Comparison of ENCODE assay signal across 8 mouse cellular contexts in the genomic region with DNA sequence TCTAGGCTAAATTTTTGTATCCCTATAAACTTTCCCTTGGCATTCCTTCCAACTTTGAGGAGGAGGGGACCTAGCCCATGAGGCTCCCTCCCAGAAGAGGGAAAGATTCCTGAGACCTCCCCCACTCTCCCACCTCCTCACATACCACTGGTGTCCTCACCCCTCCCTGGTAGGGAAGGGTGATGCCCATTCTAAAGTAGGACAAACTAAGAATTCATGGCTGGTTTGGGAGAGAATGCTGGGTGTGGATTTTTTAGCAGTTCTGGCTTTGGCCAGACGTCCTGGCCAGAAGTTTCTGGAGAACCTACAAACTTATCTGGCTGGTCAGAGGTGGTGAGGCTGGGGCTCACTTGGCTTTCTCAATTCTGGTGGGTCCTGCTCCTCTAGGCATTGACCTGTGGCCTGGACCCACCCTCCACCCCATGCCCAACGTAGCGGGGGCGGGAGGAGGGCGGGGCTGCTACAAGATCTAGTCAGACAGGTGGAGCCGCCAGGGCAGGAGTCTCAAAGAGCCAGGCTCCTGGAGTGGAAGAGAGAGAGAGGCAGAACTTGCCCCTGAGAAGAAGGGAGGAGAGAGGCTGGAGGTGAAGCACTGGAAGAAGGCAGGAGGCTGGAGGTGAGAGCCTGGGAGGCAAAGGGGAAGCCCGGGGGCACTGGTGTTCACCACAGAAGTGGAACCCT. TPM values are rescaled to one million over a fixed set of nuclear protein-coding genes. Genes with fewer than 3 reads are reported as not detected.
DNase-seq lines count a peak whose midpoint lies in the region; ATAC-seq and TF ChIP-seq lines count a peak whose summit lies in the region.

No protein-coding gene starts in this region.

- ATAC-seq in megakaryocyte, adult 5-6 weeks (ENCODE audit: poor library complexity, severe bottlenecking) = no peak
- no peak for ATAC-seq in heart, postnatal 0 days (ENCODE audit: insufficient read depth, low read depth)
- ATAC-seq in limb, embryonic 13.5 days (ENCODE audit: low FRiP score, low read depth) = 0 out of 2 replicates have a peak, but pooled peaks have one; percentile 0
- no peak for ATAC-seq in frontal cortex, adult (ENCODE audit: low TSS enrichment)

- H3K27ac ChIP-seq in heart, postnatal 0 days (ENCODE audit: low read depth) = peak overlapping the region; percentile 86; the same call in 1 of the 2 replicates
- peak overlapping the region; percentile 76 for H3K27ac ChIP-seq in limb, embryonic 13.5 days
- no peak overlapping the region for H3K27ac ChIP-seq in left cerebral cortex, adult 2 months

- H3K4me3 ChIP-seq in megakaryocyte, embryonic 14.5 days (replicated peaks) = peak overlapping the region; percentile 98
- H3K4me3 ChIP-seq in heart, postnatal 0 days (ENCODE audit: low read depth, low read length) = peak overlapping the region; percentile 59
- H3K4me3 ChIP-seq in limb, embryonic 13.5 days = peak overlapping the region; percentile 57
- H3K4me3 ChIP-seq in left cerebral cortex, adult 2 months = no peak overlapping the region; the same call in 1 of the 2 replicates

- no peak for DNase-seq in heart, postnatal 0 days (ENCODE audit: low spot score)
- peak; percentile 50 to 73 for DNase-seq in spleen, postnatal 4 days (ENCODE audit: low spot score in 2 of 2)
- no peak for DNase-seq in left cerebral cortex, adult 2 months (ENCODE audit: extremely low spot score in 1 of 2, low spot score in 2 of 2)
- DNase-seq in layer of hippocampus, postnatal 14 days (ENCODE audit: low spot score in 2 of 2) = no peak

- H3K9me3 ChIP-seq in megakaryocyte, embryonic 14.5 days = no peaks in the 10 kb centered on the region
- no peaks in the 10 kb centered on the region for H3K9me3 ChIP-seq in heart, postnatal 0 days (replicated peaks; ENCODE audit: control insufficient read depth, low read length)
- H3K9me3 ChIP-seq in limb, embryonic 13.5 days = no peaks in the 10 kb centered on the region

- peak overlapping the region; percentile 67; the same call in 1 of the 2 replicates for H3K9ac ChIP-seq in heart, postnatal 0 days (replicated peaks; ENCODE audit: low read depth, low read length)
- H3K9ac ChIP-seq in limb, embryonic 13.5 days = peak overlapping the region; percentile 77; the same call in 1 of the 2 replicates

- H3K36me3 ChIP-seq in megakaryocyte, embryonic 14.5 days (replicated peaks; ENCODE audit: low read length) = peaks cover 66% of the 10 kb centered on the region
- peaks cover 44% of the 10 kb centered on the region for H3K36me3 ChIP-seq in heart, postnatal 0 days (replicated peaks; ENCODE audit: control insufficient read depth, insufficient read depth, low read length)
- peaks cover 44% of the 10 kb centered on the region for H3K36me3 ChIP-seq in limb, embryonic 13.5 days

- H3K27me3 ChIP-seq in megakaryocyte, embryonic 14.5 days (replicated peaks) = no peaks in the 10 kb centered on the region
- no peaks in the 10 kb centered on the region for H3K27me3 ChIP-seq in heart, postnatal 0 days (ENCODE audit: control insufficient read depth, insufficient read depth, low read length)
- H3K27me3 ChIP-seq in limb, embryonic 13.5 days = no peaks in the 10 kb centered on the region

- H3K4me1 ChIP-seq in megakaryocyte, embryonic 14.5 days = peaks cover 84% of the 10 kb centered on the region
- H3K4me1 ChIP-seq in heart, postnatal 0 days (ENCODE audit: control insufficient read depth, insufficient read depth) = peaks cover 24% of the 10 kb centered on the region
- peaks cover 38% of the 10 kb centered on the region for H3K4me1 ChIP-seq in limb, embryonic 13.5 days

- 55% methylated on average over 7 of the region's 7 CpGs for WGBS in heart, postnatal 0 days
- WGBS in limb, embryonic 13.5 days = 45% methylated on average over 7 of the region's 7 CpGs

- intact Hi-C loops in left cerebral cortex, adult 2 months (cut with DNase I) = no loop called here

- no peak for TF ChIP-seq EP300 in heart, postnatal 0 days (IDR thresholded peaks at IDR 0.05; ENCODE audit: low read depth)

- H3K4me2 ChIP-seq in heart, postnatal 0 days (ENCODE audit: low read depth, low read length) = peak overlapping the region; percentile 84
- H3K4me2 ChIP-seq in limb, embryonic 13.5 days (replicated peaks) = peak overlapping the region; percentile 89

- no peak for TF ChIP-seq CTCF in heart, postnatal 0 days (IDR thresholded peaks at IDR 0.05; ENCODE audit: low read depth)
- no peak for TF ChIP-seq CTCF in left cerebral cortex, adult 2 months (IDR thresholded peaks at IDR 0.05)

RNA-seq across cellular contexts. Expression of gene Elovl1, which starts 1.5 kb away (rescaled TPM):
- 148 and 265 TPM in 2 replicates for polyA plus RNA-seq in megakaryocyte, embryonic 14.5 days (2012; ENCODE audit: insufficient read depth, low replicate concordance)
- 88.6 and 93.9 TPM in 2 replicates for total RNA-seq in megakaryocyte, adult 5-6 weeks (2015)
- total RNA-seq in megakaryocyte, adult 5-6 weeks (2017) = 67.1 and 76.1 TPM in 2 replicates
- 44.4 and 74.3 TPM in 2 replicates for total RNA-seq in heart, postnatal 0 days (2014; rRNA removed; ENCODE audit: low replicate concordance)
- 49.8 and 49.9 TPM in 2 replicates for polyA plus RNA-seq in heart, postnatal 0 days (2015; fragmentation: Nextera tagmentation; extraction: Ambion mirVana)
- 66.3 and 66.5 TPM in 2 replicates for polyA plus RNA-seq in limb, embryonic 13.5 days (2015; fragmentation: Nextera tagmentation; extraction: Ambion mirVana)
- total RNA-seq in left cerebral cortex, adult 2 months (2021) = 10 to 100 TPM; 18.6 to 25.3 TPM
- 10 to 100 TPM; 26.3 to 27.8 TPM for total RNA-seq in layer of hippocampus, postnatal 14 days (2021)

RNA-seq across cellular contexts. Expression of gene Cdc20, which starts 7.8 kb away (rescaled TPM):
- 89.0 and 104 TPM in 2 replicates for polyA plus RNA-seq in megakaryocyte, embryonic 14.5 days (2012; ENCODE audit: insufficient read depth, low replicate concordance)
- total RNA-seq in megakaryocyte, adult 5-6 weeks (2015) = 47.3 and 47.8 TPM in 2 replicates
- 81.0 and 83.9 TPM in 2 replicates for total RNA-seq in megakaryocyte, adult 5-6 weeks (2017)
- total RNA-seq in heart, postnatal 0 days (2014; rRNA removed; ENCODE audit: low replicate concordance) = 78.4 and 155 TPM in 2 replicates
- 57.5 and 57.8 TPM in 2 replicates for polyA plus RNA-seq in heart, postnatal 0 days (2015; fragmentation: Nextera tagmentation; extraction: Ambion mirVana)
- polyA plus RNA-seq in limb, embryonic 13.5 days (2015; fragmentation: Nextera tagmentation; extraction: Ambion mirVana) = 221 and 238 TPM in 2 replicates
- total RNA-seq in left cerebral cortex, adult 2 months (2021) = 1 to 10 TPM in 1 of 2 experiments, under 1 TPM in 1; 0.81 to 1.8 TPM
- total RNA-seq in layer of hippocampus, postnatal 14 days (2021) = 1 to 10 TPM; 2.1 to 3.4 TPM

RNA-seq across cellular contexts. Expression of gene Med8, which starts 20.2 kb away (rescaled TPM):
- polyA plus RNA-seq in megakaryocyte, embryonic 14.5 days (2012; ENCODE audit: insufficient read depth, low replicate concordance) = 12.6 and 39.3 TPM in 2 replicates
- total RNA-seq in megakaryocyte, adult 5-6 weeks (2015) = 76.9 and 102 TPM in 2 replicates
- total RNA-seq in megakaryocyte, adult 5-6 weeks (2017) = 82.0 and 106 TPM in 2 replicates
- total RNA-seq in heart, postnatal 0 days (2014; rRNA removed; ENCODE audit: low replicate concordance) = 17.3 and 40.2 TPM in 2 replicates
- polyA plus RNA-seq in heart, postnatal 0 days (2015; fragmentation: Nextera tagmentation; extraction: Ambion mirVana) = 56.2 and 58.8 TPM in 2 replicates
- 108 and 116 TPM in 2 replicates for polyA plus RNA-seq in limb, embryonic 13.5 days (2015; fragmentation: Nextera tagmentation; extraction: Ambion mirVana)
- total RNA-seq in left cerebral cortex, adult 2 months (2021) = 10 to 100 TPM; 54.2 to 63.5 TPM
- total RNA-seq in layer of hippocampus, postnatal 14 days (2021) = 10 to 100 TPM; 63.7 to 63.9 TPM

RNA-seq across cellular contexts. Expression of gene Szt2, which starts 20.3 kb away (rescaled TPM):
- 23.1 and 33.1 TPM in 2 replicates for polyA plus RNA-seq in megakaryocyte, embryonic 14.5 days (2012; ENCODE audit: insufficient read depth, low replicate concordance)
- 11.2 and 13.6 TPM in 2 replicates for total RNA-seq in megakaryocyte, adult 5-6 weeks (2015)
- 4.1 and 5.5 TPM in 2 replicates for total RNA-seq in megakaryocyte, adult 5-6 weeks (2017)
- 15.4 and 23.5 TPM in 2 replicates for total RNA-seq in heart, postnatal 0 days (2014; rRNA removed; ENCODE audit: low replicate concordance)
- polyA plus RNA-seq in heart, postnatal 0 days (2015; fragmentation: Nextera tagmentation; extraction: Ambion mirVana) = 2.0 and 2.3 TPM in 2 replicates
- polyA plus RNA-seq in limb, embryonic 13.5 days (2015; fragmentation: Nextera tagmentation; extraction: Ambion mirVana) = 8.8 and 10.6 TPM in 2 replicates
- total RNA-seq in left cerebral cortex, adult 2 months (2021) = 10 to 100 TPM; 40.3 to 43.4 TPM
- total RNA-seq in layer of hippocampus, postnatal 14 days (2021) = 10 to 100 TPM; 34.2 to 43.8 TPM

RNA-seq across cellular contexts. Expression of gene Mpl, which starts 28.0 kb away (rescaled TPM):
- 425 and 2,158 TPM in 2 replicates for polyA plus RNA-seq in megakaryocyte, embryonic 14.5 days (2012; ENCODE audit: insufficient read depth, low replicate concordance)
- total RNA-seq in megakaryocyte, adult 5-6 weeks (2015) = 0.36 TPM in 1 of 2 replicates, not detected in the other
- total RNA-seq in megakaryocyte, adult 5-6 weeks (2017) = not detected in 2 replicates
- 1.5 and 2.2 TPM in 2 replicates for total RNA-seq in heart, postnatal 0 days (2014; rRNA removed; ENCODE audit: low replicate concordance)
- 0.41 and 0.51 TPM in 2 replicates for polyA plus RNA-seq in heart, postnatal 0 days (2015; fragmentation: Nextera tagmentation; extraction: Ambion mirVana)
- 0.33 and 0.46 TPM in 2 replicates for polyA plus RNA-seq in limb, embryonic 13.5 days (2015; fragmentation: Nextera tagmentation; extraction: Ambion mirVana)
- 1 to 10 TPM in 1 of 2 experiments, under 1 TPM in 1; 0.79 to 1.4 TPM for total RNA-seq in left cerebral cortex, adult 2 months (2021)
- under 1 TPM in 1 of 2 experiments, not detected in 1; 0.33 TPM for total RNA-seq in layer of hippocampus, postnatal 14 days (2021)

Comparison
In these comparisons a context has a peak if more than half of its experiments do, and no peak if none do; other contexts are left out.
1. DNase-seq: peak in spleen, postnatal 4 days (2 of 2); none in heart, postnatal 0 days (single experiment), left cerebral cortex, adult 2 months (0 of 2) and layer of hippocampus, postnatal 14 days (0 of 2).
2. RNA of gene Cdc20, which starts 7.8 kb away (total RNA-seq): 47.3 to 83.9 TPM in megakaryocyte, adult 5-6 weeks and 78.4 to 155 TPM in heart, postnatal 0 days; 2.1 to 3.4 TPM in layer of hippocampus, postnatal 14 days and 0.81 to 1.8 TPM in left cerebral cortex, adult 2 months; every median in the first group is over 10 times any median in the second.